In the genomic region with DNA sequence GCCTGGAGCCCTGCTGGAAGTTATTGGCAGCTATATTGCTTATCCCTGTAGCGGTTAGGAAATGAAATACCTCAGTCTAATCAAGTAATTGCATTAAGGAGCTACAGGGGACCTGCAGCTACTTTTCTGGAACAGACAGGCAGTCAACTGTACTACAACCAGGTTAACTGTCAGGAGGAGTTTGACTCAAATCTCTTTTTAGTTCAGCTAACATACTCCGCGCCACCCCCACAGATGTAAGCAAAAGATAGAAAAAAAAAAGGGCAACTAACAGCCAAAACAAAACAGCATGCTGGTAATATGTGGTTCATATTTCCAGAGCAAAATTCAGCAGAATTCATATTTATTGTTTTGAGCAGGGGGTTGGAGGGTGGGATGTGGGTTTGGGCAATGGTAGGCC, we compare ENCODE assay signal across 21 mouse cellular contexts.
"Had no signal": no experiment of that assay in that cellular context is flagged by ENCODE, and none has a peak within 500 bp of the region (broad histone marks: within the 10 kb centered on the region; RNA-seq: fewer than 3 reads in every experiment).

No protein-coding gene starts in this region.

- H3K36me3 ChIP-seq: intestine, embryonic 15.5 days; kidney, embryonic 15.5 days; limb, embryonic 10.5 days; limb, embryonic 13.5 days; liver, embryonic 12.5 days; liver, embryonic 15.5 days; lung, embryonic 15.5 days; midbrain, embryonic 12.5 days; neural tube, embryonic 13.5 days; stomach, embryonic 15.5 days had no signal

- DNase-seq: kidney, adult 11 months; kidney, adult 8-10 months; kidney, postnatal 14 days; kidney, postnatal 4 days; liver; lung, adult 18-20 months; lung, postnatal 10 days; lung, postnatal 36 days; right cerebral cortex, postnatal 25 days; spleen, adult 18-20 months had no signal

- H3K9me3 ChIP-seq: intestine, embryonic 15.5 days; kidney, embryonic 15.5 days; limb, embryonic 10.5 days; limb, embryonic 13.5 days; liver, embryonic 12.5 days; liver, embryonic 15.5 days; lung, embryonic 15.5 days; midbrain, embryonic 12.5 days; neural tube, embryonic 13.5 days; stomach, embryonic 15.5 days had no signal

- H3K4me1 ChIP-seq: intestine, embryonic 15.5 days; kidney, embryonic 15.5 days; lung, embryonic 15.5 days; midbrain, embryonic 12.5 days; neural tube, embryonic 13.5 days; stomach, embryonic 15.5 days had no signal

- H3K9ac ChIP-seq: intestine, embryonic 15.5 days; kidney, embryonic 15.5 days; limb, embryonic 13.5 days; liver, embryonic 12.5 days; liver, embryonic 15.5 days; lung, embryonic 15.5 days; midbrain, embryonic 12.5 days; neural tube, embryonic 13.5 days; stomach, embryonic 15.5 days had no signal

- H3K4me3 ChIP-seq: intestine, embryonic 15.5 days; kidney, embryonic 15.5 days; limb, embryonic 10.5 days; limb, embryonic 13.5 days; liver, embryonic 12.5 days; liver, embryonic 15.5 days; lung, embryonic 15.5 days; midbrain, embryonic 12.5 days; myocyte; neural tube, embryonic 13.5 days; stomach, embryonic 15.5 days had no signal

- H3K27ac ChIP-seq: intestine, embryonic 15.5 days; kidney, embryonic 15.5 days; limb, embryonic 10.5 days; limb, embryonic 13.5 days; liver, embryonic 12.5 days; liver, embryonic 15.5 days; lung, embryonic 15.5 days; midbrain, embryonic 12.5 days; neural tube, embryonic 13.5 days; stomach, embryonic 15.5 days had no signal

- H3K27me3 ChIP-seq: intestine, embryonic 15.5 days; kidney, embryonic 15.5 days; liver, embryonic 12.5 days; liver, embryonic 15.5 days; lung, embryonic 15.5 days; midbrain, embryonic 12.5 days; neural tube, embryonic 13.5 days; stomach, embryonic 15.5 days had no signal
